Mouse (Mus musculus) bone marrow, adult 2 months (tissue): ENCODE results near the gene Gm20390.

Source experiments
- CTCF ChIP-seq: fragments of 200-500 bp; IDR thresholded peaks from 2 replicates; pipeline ENCODE4 v1.5.1; 2011; ENCODE audit warnings: low read length, control low read depth; ENCODE audit not compliant: control insufficient read depth, insufficient read depth
- POLR2A ChIP-seq: fragments of 200-500 bp; IDR thresholded peaks from 2 replicates; pipeline ENCODE4 v1.6.1; 2011; ENCODE audit warnings: low read depth, mild to moderate bottlenecking, control low read depth, low read length, borderline replicate concordance; ENCODE audit not compliant: control insufficient read depth

GRCm38 (mm10) chr11:93985265-93985664, 17.2 kb upstream of the Gm20390 start:
- TF ChIP-seq CTCF (no peak), POLR2A (no peak)
